Mouse (Mus musculus): ENCODE measurements around the gene Tra2a. TPM values are rescaled to one million over a fixed set of nuclear protein-coding genes. Genes with fewer than 3 reads are reported as not detected.
A peak's percentile ranks its signal among the peaks of the same experiment; 100 is the strongest.
"Not testable (repeated sequence)": the region's sequence is repeated elsewhere in the genome, so short reads cannot be mapped to it uniquely, and the experiment has no call there.

Tra2a gene
- polyA plus RNA-seq, 1 experiment from 2014 or later: 140 TPM

DNA sequence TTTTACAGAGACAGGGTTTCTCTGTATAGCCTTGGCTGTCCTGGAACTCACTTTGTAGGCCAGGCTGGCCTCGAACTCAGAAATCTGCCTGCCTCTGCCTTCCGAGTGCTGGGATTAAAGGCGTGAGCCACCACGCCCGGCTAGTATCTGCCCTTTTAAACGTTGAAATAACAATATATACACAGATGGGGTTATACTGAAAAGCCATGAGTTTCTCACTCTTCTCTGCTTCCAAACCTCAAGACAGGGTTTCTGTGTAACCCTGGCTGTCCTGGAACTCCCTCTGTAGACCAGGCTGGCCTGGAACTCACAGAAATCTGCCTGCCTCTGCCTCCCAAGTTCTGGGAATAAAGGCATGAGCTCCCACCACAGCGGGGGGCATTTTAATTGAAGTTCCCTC is 613 bp upstream of the Tra2a start:
- H3K9ac ChIP-seq; H3K27me3 ChIP-seq; ATAC-seq (ENCODE audit: low read depth); H3K36me3 ChIP-seq; H3K9me3 ChIP-seq; H3K4me3 ChIP-seq: not testable (repeated sequence)
- Histone ChIP-seq H3K27ac (replicated peaks) (peak overlapping the region; percentile 99; the same call in 1 of the 2 replicates), H3K4me1 (replicated peaks) (peaks cover 29% of the 10 kb centered on the region), H3K4me2 (peak overlapping the region; percentile 82)
- 87% methylated on average over 7 of the region's 7 CpGs for WGBS

DNA sequence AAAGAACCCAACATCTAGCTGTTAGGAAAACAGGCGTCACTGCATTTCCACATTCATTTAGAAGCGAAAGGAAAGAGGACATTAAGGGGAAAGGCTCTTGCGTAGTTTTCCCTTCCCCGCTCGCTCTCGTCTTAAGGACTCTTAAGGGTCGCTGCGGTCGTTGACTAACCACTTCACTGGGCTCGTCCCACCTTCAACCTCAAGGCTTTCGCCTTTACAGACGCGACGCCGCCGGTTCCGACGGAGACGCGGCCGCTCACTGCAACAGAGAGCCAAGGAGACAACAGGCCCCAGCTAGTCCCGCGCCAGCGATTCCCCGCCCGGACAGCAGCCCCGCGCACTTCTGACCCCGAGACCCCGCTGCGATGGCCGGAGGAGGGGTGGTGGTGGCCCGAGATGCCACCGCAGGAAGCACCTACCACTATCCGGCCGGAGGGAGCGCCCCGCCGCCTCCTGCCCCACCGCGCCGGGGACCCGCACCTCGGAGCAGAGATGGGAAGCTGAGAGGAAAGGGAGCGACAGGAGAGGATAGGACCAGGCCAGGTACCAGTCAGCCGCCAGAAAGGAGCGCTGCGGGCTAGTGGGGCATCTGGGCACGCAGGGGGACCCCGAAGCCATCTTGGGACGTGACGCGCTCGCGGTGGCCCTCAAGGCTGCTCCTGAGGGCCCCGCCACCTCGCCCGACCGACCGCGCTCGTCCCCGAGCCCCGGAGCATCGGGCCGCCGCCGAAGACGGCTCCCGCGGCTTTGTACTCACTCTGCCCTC is 569 bp downstream of the Tra2a start:
- Histone ChIP-seq H3K9me3 (no peaks in the 10 kb centered on the region), H3K4me1 (replicated peaks) (peaks cover 39% of the 10 kb centered on the region), H3K36me3 (no peaks in the 10 kb centered on the region), H3K27ac (replicated peaks) (peak overlapping the region; percentile 99), H3K9ac (peak overlapping the region; percentile 97), H3K27me3 (no peaks in the 10 kb centered on the region), H3K4me2 (peak overlapping the region; percentile 82), H3K4me3 (peak overlapping the region; percentile 97)
- peak; percentile 89 for ATAC-seq (ENCODE audit: low read depth)
- under 1% methylated on average over 64 of the region's 71 CpGs for WGBS

DNA sequence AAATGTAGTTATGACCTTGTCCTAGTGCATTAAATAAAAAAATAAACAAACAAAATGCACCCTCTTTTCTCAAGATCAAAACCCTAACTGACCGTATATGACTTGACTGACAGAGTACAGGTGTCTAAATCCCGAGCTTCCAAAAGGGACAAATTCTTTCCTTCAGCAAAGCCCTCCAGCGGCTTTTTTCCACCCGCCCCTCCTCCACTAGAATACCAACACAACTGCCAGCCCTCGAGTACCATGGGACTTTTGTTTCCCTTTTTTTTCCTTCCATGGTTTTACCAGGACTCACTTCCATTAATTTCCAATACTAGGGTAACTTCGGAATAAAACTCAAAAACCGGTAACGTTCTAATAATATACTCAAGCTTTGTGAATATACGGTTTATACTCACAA is 1.4 kb downstream of the Tra2a start:
- H3K27ac ChIP-seq (replicated peaks): no peak overlapping the region
- H3K4me1 ChIP-seq (replicated peaks): peaks cover 45% of the 10 kb centered on the region
- ATAC-seq (ENCODE audit: low read depth): no peak
- H3K36me3 ChIP-seq: no peaks in the 10 kb centered on the region
- peak overlapping the region; percentile 97 for H3K4me3 ChIP-seq
- peak overlapping the region; percentile 97 for H3K9ac ChIP-seq
- H3K4me2 ChIP-seq: peak overlapping the region; percentile 82
- no peaks in the 10 kb centered on the region for H3K27me3 ChIP-seq
- WGBS: 1% methylated on average over 9 of the region's 9 CpGs
- no peaks in the 10 kb centered on the region for H3K9me3 ChIP-seq

DNA sequence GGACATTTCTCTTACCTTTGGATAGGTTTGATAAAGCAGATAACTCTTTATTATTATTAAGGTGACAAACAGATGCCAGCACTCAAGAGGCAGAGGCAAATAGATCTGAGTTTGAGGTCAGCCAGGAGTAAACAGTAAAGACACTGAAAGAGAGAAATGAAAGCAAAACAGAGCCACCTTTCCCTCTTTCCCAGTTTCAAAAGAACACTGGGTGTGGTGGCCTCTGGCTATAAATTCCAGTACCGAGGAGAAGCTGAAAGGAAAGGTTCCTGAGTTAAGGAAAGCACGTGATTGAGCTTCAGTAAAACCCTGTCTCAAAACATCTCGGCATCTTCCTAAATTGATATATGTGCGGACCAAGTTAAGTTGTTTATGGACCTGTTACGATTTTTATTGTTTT is 4.1 kb downstream of the Tra2a start:
- Histone ChIP-seq H3K9ac (no peak overlapping the region), H3K27ac (replicated peaks) (no peak overlapping the region), H3K4me2 (no peak overlapping the region), H3K4me1 (replicated peaks) (peaks cover 45% of the 10 kb centered on the region), H3K27me3 (no peaks in the 10 kb centered on the region), H3K4me3 (no peak overlapping the region), H3K36me3 (no peaks in the 10 kb centered on the region), H3K9me3 (no peaks in the 10 kb centered on the region)
- no peak for ATAC-seq (ENCODE audit: low read depth)
- 29% methylated on average over 5 of the region's 5 CpGs for WGBS

GRCm38 (mm10) chr6:49257880-49258279 is 6.0 kb downstream of the Tra2a start:
- Histone ChIP-seq H3K4me1 (replicated peaks) (peaks cover 45% of the 10 kb centered on the region), H3K4me2 (no peak overlapping the region), H3K9me3 (no peaks in the 10 kb centered on the region), H3K9ac (no peak overlapping the region), H3K4me3 (no peak overlapping the region), H3K27me3 (no peaks in the 10 kb centered on the region), H3K27ac (replicated peaks) (no peak overlapping the region), H3K36me3 (no peaks in the 10 kb centered on the region)
- no peak for ATAC-seq (ENCODE audit: low read depth)
- WGBS: 96% methylated on average over 2 of the region's 2 CpGs

DNA sequence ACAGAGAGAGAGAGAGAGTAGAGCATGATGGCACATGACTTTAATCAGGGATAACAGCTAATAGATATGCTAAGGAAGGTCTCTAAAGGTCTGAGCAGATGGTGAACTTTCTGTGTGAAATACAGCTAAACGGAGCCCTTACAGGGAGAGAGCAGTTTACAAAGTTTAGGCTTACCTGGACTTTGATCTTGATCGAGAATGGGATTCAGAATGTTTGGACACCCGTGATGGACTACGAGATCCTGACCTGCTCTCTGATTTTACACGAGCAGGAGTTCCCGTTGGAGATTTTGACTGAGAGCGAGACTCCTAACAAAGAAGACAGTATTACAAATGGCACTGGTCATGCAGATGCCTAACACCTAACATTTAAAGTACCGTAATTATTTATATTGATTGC is 11.6 kb downstream of the Tra2a start:
- Histone ChIP-seq H3K9me3 (no peaks in the 10 kb centered on the region), H3K4me3 (no peak overlapping the region), H3K27ac (replicated peaks) (no peak overlapping the region), H3K4me2 (no peak overlapping the region), H3K27me3 (no peaks in the 10 kb centered on the region), H3K36me3 (peaks cover 37% of the 10 kb centered on the region), H3K9ac (no peak overlapping the region), H3K4me1 (replicated peaks) (no peaks in the 10 kb centered on the region)
- WGBS: 96% methylated on average over 8 of the region's 8 CpGs
- ATAC-seq (ENCODE audit: low read depth): no peak

- Histone ChIP-seq H3K4me1 (replicated peaks) (no peaks in the 10 kb centered on the region), H3K9ac (no peak overlapping the region)
- 96% methylated on average over 2 of the region's 2 CpGs for WGBS
Observed at GRCm38 (mm10) chr6:49251199-49251598, 12.6 kb downstream of the Tra2a start.

GRCm38 (mm10) chr6:49247246-49247645 is 16.6 kb downstream of the Tra2a start:
- Histone ChIP-seq H3K4me3 (no peak overlapping the region), H3K4me2 (no peak overlapping the region), H3K36me3 (peaks cover 75% of the 10 kb centered on the region), H3K27ac (replicated peaks) (no peak overlapping the region), H3K9me3 (no peaks in the 10 kb centered on the region), H3K27me3 (no peaks in the 10 kb centered on the region), H3K9ac (no peak overlapping the region), H3K4me1 (replicated peaks) (no peaks in the 10 kb centered on the region)
- peak; percentile 63 for ATAC-seq (ENCODE audit: low read depth)
- 55% methylated on average over 2 of the region's 2 CpGs for WGBS

More at GRCm38 (mm10) chr6:49251199-49251598, 12.6 kb downstream of the Tra2a start:
- Histone ChIP-seq H3K4me3 (no peak overlapping the region), H3K27ac (replicated peaks) (no peak overlapping the region), H3K4me2 (no peak overlapping the region), H3K36me3 (peaks cover 43% of the 10 kb centered on the region), H3K9me3 (no peaks in the 10 kb centered on the region), H3K27me3 (no peaks in the 10 kb centered on the region)
- no peak for ATAC-seq (ENCODE audit: low read depth)

DNA sequence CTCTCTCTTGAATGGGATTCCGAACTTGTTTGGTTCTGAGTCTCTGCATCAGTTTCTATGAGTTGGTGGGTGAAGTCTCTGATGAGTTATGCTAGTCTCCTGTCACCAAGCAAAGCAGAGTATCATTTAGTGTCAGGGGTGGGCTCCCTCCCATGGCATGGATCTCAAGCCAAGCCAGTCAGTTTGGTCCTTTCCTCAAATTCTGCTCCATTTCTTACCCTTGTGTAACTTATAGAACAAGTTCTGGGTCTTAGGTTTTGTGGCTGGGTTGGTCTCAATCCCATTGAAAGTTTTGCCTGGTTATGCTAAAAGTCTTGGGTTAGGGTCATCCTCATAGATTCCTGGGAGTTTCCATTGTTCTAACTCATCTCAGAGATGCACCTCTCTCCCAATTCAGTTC is 21.5 kb downstream of the Tra2a start:
- peaks cover 55% of the 10 kb centered on the region for H3K36me3 ChIP-seq

DNA sequence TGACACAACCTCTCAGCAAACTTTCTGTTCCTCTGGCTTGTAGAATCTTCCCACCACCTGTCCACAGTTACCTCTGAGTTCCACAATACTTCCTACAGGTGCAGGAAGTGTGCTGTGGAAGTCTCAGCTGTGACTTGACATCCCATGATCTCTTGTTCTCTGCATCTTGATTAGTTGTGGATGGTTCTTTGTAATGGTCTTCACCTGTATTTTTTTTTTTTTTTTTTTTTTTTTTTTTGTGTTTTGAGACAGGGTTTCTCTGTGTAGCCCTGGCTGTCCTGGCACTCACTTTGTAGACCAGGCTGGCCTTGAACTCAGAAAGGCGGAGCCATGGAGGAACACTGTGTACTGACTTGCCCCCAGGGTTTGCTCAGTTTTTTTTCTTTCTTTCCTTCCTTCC is 22.3 kb downstream of the Tra2a start:
- H3K9me3 ChIP-seq: no peaks in the 10 kb centered on the region
- H3K4me2 ChIP-seq: no peak overlapping the region
- H3K4me1 ChIP-seq (replicated peaks): no peaks in the 10 kb centered on the region
- 89% methylated on average over 1 of the region's 1 CpGs for WGBS
- no peak overlapping the region for H3K9ac ChIP-seq
- H3K27me3 ChIP-seq: no peaks in the 10 kb centered on the region
- no peak overlapping the region for H3K27ac ChIP-seq (replicated peaks)
- no peak for ATAC-seq (ENCODE audit: low read depth)
- H3K36me3 ChIP-seq: peaks cover 53% of the 10 kb centered on the region
- no peak overlapping the region for H3K4me3 ChIP-seq

More for the DNA sequence above, 21.5 kb downstream of the Tra2a start:
- H3K9ac ChIP-seq: no peak overlapping the region
- no peak overlapping the region for H3K4me2 ChIP-seq
- ATAC-seq (ENCODE audit: low read depth): no peak
- no peaks in the 10 kb centered on the region for H3K4me1 ChIP-seq (replicated peaks)
- no peaks in the 10 kb centered on the region for H3K9me3 ChIP-seq
- no peak overlapping the region for H3K27ac ChIP-seq (replicated peaks)
- H3K4me3 ChIP-seq: no peak overlapping the region
- WGBS: 88% methylated on average over 1 of the region's 1 CpGs
- no peaks in the 10 kb centered on the region for H3K27me3 ChIP-seq

GRCm38 (mm10) chr6:49236331-49236730 is 27.5 kb downstream of the Tra2a start:
- H3K9ac ChIP-seq: no peak overlapping the region
- no peaks in the 10 kb centered on the region for H3K4me1 ChIP-seq (replicated peaks)
- 63% methylated on average over 9 of the region's 9 CpGs for WGBS
- H3K9me3 ChIP-seq: peaks cover 3% of the 10 kb centered on the region; the same call in 1 of the 2 replicates
- H3K36me3 ChIP-seq: peaks cover 6% of the 10 kb centered on the region; the same call in 1 of the 2 replicates
- ATAC-seq (ENCODE audit: low read depth): peak; percentile 91
- no peak overlapping the region for H3K4me2 ChIP-seq
- H3K27ac ChIP-seq (replicated peaks): no peak overlapping the region
- H3K4me3 ChIP-seq: no peak overlapping the region
- H3K27me3 ChIP-seq: no peaks in the 10 kb centered on the region

GRCm38 (mm10) chr6:49233356-49233755 is 30.5 kb downstream of the Tra2a start:
- Histone ChIP-seq H3K4me1 (replicated peaks) (no peaks in the 10 kb centered on the region), H3K27ac (replicated peaks) (no peak overlapping the region), H3K36me3 (no peaks in the 10 kb centered on the region), H3K27me3 (no peaks in the 10 kb centered on the region), H3K4me2 (no peak overlapping the region), H3K9me3 (peaks cover 3% of the 10 kb centered on the region; the same call in 1 of the 2 replicates), H3K4me3 (no peak overlapping the region), H3K9ac (no peak overlapping the region)
- WGBS: 58% methylated on average over 4 of the region's 4 CpGs
- ATAC-seq (ENCODE audit: low read depth): no peak
